Mouse (Mus musculus) heart, postnatal 0 days (tissue): ENCODE results near the gene Tmprss13. TPM values are rescaled to one million over a fixed set of nuclear protein-coding genes. Genes with fewer than 3 reads are reported as not detected.

Experiments used
- ATAC-seq: fragments of 200-750 bp; cut with Nextera tagmentation; 2 replicates; pipeline ENCODE4 v1.8.0; 2017; ENCODE audit warnings: low read depth, moderate number of reproducible peaks, moderate library complexity; ENCODE audit not compliant: insufficient read depth
- DNase-seq: peaks from one replicate; pipeline ENCODE4 v3.0.0-alpha.2; 2016; ENCODE audit warnings: low spot score
- H3K27ac ChIP-seq: fragments of 300-500 bp; sonication (generic); 2 replicates; pipeline ENCODE4 v1.5.1; 2014; ENCODE audit warnings: low read depth, mild to moderate bottlenecking
- H3K27me3 ChIP-seq: fragments of 300-500 bp; sonication (generic); 2 replicates; pipeline ENCODE4 v1.6.1; 2014; ENCODE audit warnings: low read length, mixed read lengths; ENCODE audit not compliant: control insufficient read depth, insufficient read depth
- H3K36me3 ChIP-seq: fragments of 300-500 bp; sonication (generic); replicated peaks from 2 replicates; pipeline ENCODE4 v1.6.1; 2014; ENCODE audit warnings: low read length, mixed read lengths; ENCODE audit not compliant: control insufficient read depth, insufficient read depth
- H3K4me1 ChIP-seq: fragments of 300-500 bp; sonication (generic); 2 replicates; pipeline ENCODE4 v1.6.1; 2014; ENCODE audit warnings: antibody characterized with exemption; ENCODE audit not compliant: control insufficient read depth, insufficient read depth
- H3K4me2 ChIP-seq: fragments of 300-500 bp; sonication (generic); 2 replicates; pipeline ENCODE4 v1.6.1; 2014; ENCODE audit warnings: low read depth, mild to moderate bottlenecking, low read length, moderate library complexity
- H3K4me3 ChIP-seq: fragments of 300-500 bp; sonication (generic); 2 replicates; pipeline ENCODE4 v1.5.1; 2014; ENCODE audit warnings: low read depth, low read length
- H3K9ac ChIP-seq: fragments of 300-500 bp; sonication (generic); replicated peaks from 2 replicates; pipeline ENCODE4 v1.6.1; 2014; ENCODE audit warnings: low read depth, low read length, mixed read lengths
- H3K9me3 ChIP-seq: fragments of 300-500 bp; sonication (generic); replicated peaks from 2 replicates; pipeline ENCODE4 v1.6.1; 2016; ENCODE audit warnings: low read length; ENCODE audit not compliant: control insufficient read depth
- CTCF ChIP-seq: IDR thresholded peaks from 2 replicates; pipeline ENCODE4 v1.5.1; 2016; ENCODE audit warnings: antibody characterized with exemption, control low read depth, low read depth
- EP300 ChIP-seq: IDR thresholded peaks from 2 replicates; pipeline ENCODE4 v1.6.1; 2016; ENCODE audit warnings: antibody characterized with exemption, low read depth
- whole genome bisulfite sequencing: fragments of 180-500 bp; shearing (Covaris S2); extraction: QIAGEN DNeasy Blood & Tissue Kit; methylation state at CpG from one replicate; pipeline ENCODE4 v1.1.7; 2014; 5-methylcytosine and 5-hydroxymethylcytosine counted together
- polyA plus RNA-seq: library from polyadenylated mRNA; unstranded; fragments of >200 nt; fragmentation: Nextera tagmentation; extraction: Ambion mirVana; gene quantifications from 2 replicates; pipeline ENCODE4 v1.2.1, GENCODE M21; 2015
- total RNA-seq: library from RNA; depleted of rRNA; stranded (reverse); fragments of >200 nt; gene quantifications from 2 replicates; pipeline ENCODE4 v1.2.3, GENCODE M21; 2014; ENCODE audit warnings: low replicate concordance; rRNA removed

Tmprss13 gene
- total and polyA plus RNA-seq, 2 experiments from 2014 or later: 0.15 to 0.16 TPM

DNA sequence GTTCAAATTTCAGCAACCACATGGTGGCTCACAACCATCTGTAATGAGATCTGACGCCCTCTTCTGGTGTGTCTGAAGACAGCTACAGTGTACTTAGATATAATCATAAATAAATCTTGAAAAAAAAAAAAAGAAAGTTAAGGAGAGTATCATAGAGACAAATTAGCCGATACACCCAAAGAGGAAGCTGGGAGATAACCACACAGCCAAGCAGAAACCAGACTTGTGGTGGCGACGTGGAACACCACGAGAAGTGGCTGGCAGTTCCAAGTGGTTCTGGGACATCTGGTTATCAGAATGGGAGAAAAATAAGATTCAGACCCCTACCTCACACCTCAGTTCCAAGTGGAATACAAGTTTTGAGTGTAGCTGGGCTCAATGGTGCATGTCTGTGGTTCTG is 67.8 kb downstream of the Tmprss13 start:
- Histone ChIP-seq H3K4me1 (no peaks in the 10 kb centered on the region), H3K9ac (no peak overlapping the region), H3K9me3 (no peaks in the 10 kb centered on the region), H3K27ac (no peak overlapping the region), H3K4me3 (no peak overlapping the region), H3K27me3 (no peaks in the 10 kb centered on the region; the same call in 1 of the 2 replicates), H3K4me2 (no peak overlapping the region), H3K36me3 (no peaks in the 10 kb centered on the region)
- no peak for ATAC-seq
- TF ChIP-seq CTCF (no peak), EP300 (no peak)
- no peak for DNase-seq
- 74% methylated on average over 5 of the region's 5 CpGs for WGBS

DNA sequence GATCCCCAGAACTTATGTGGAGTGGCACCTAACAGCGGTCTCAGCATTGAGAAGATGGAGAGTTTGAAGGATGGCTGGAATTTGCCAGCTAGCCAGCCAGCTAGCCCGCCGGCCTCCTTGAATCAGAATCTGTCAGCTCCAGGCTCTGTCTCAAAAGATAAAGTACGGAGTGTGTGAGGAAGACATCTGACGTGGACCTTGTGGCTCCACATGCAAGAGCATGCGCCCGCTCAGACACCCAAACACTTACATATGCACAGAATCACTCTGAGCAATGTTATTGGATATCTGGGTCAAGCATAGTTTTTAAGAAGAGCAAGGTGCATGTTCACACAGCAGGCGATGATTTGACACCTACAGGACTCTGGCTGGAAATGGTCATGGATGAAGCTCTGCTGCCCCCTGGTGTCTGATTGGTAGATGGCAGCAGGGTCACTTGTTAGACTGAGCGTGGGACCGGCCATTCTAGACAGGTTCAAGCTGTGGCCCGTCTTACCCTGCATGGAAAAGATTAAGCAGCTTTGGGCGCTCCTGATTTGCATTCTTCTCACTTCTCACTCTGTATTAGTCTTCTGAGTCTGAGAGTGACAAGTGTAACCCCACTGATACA is 69.6 kb downstream of the Tmprss13 start:
- no peak overlapping the region for H3K27ac ChIP-seq
- peak; percentile 80 for ATAC-seq
- peak; percentile 66 for DNase-seq

DNA sequence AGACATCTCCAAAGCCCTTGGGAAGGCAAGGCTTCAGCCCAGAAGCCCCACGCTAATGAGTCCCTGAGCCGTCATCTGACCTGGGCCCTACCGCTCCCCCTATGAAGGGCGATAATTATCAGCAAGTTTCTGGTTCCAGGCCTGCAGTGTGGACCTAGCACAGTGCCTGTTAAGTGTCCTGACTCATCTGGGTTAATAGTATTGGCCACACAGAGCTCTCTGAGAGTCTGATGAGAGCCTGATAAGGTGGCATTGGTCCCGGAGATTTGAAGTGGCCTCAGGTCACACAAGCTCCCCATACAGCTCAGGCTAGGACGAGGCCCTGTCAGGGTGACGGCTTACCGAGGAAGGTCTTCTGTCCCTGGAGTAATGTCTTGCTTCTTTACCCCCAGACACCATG is 70.7 kb downstream of the Tmprss13 start:
- Histone ChIP-seq H3K27me3 (no peaks in the 10 kb centered on the region; the same call in 1 of the 2 replicates), H3K4me1 (no peaks in the 10 kb centered on the region), H3K9ac (no peak overlapping the region), H3K4me2 (no peak overlapping the region), H3K4me3 (no peak overlapping the region), H3K36me3 (no peaks in the 10 kb centered on the region), H3K27ac (no peak overlapping the region), H3K9me3 (no peaks in the 10 kb centered on the region)
- DNase-seq (no peak), ATAC-seq (no peak)
- TF ChIP-seq CTCF (no peak), EP300 (no peak)
- WGBS: 69% methylated on average over 8 of the region's 8 CpGs

More for the DNA sequence above, 69.6 kb downstream of the Tmprss13 start:
- Histone ChIP-seq H3K9me3 (no peaks in the 10 kb centered on the region), H3K4me3 (no peak overlapping the region), H3K27me3 (no peaks in the 10 kb centered on the region; the same call in 1 of the 2 replicates), H3K36me3 (no peaks in the 10 kb centered on the region), H3K4me2 (no peak overlapping the region), H3K4me1 (no peaks in the 10 kb centered on the region), H3K9ac (no peak overlapping the region)
- TF ChIP-seq EP300: no peak
- TF ChIP-seq CTCF: peak; percentile 99
- 28% methylated on average over 12 of the region's 12 CpGs for whole genome bisulfite sequencing

DNA sequence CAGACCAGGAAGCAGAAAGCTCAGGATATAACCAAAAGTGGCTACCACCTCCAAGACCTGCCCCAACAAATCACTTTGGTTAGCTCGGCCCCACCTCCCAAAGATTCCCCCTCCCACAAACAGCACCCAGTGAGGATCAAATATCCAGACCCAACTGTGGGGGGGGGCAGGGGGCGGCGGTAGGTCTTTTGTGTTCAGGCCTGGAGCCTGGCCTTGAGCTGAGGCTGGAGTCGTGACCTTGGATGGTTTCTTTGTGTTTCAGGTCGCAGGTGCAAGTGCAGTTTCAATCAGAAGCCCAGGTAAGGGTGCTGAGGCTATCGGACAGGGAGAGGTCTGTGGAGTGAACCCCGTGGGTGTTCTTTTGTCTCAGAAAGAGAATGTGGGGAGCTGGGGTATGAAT is 72.4 kb downstream of the Tmprss13 start:
- H3K4me3 ChIP-seq: no peak overlapping the region
- no peak overlapping the region for H3K9ac ChIP-seq
- H3K4me2 ChIP-seq: no peak overlapping the region
- DNase-seq: no peak
- no peaks in the 10 kb centered on the region; the same call in 1 of the 2 replicates for H3K27me3 ChIP-seq
- no peak overlapping the region for H3K27ac ChIP-seq
- no peaks in the 10 kb centered on the region for H3K9me3 ChIP-seq
- H3K36me3 ChIP-seq: no peaks in the 10 kb centered on the region
- WGBS: 78% methylated on average over 7 of the region's 7 CpGs
- ATAC-seq: no peak
- TF ChIP-seq EP300 (no peak), CTCF (no peak)
- H3K4me1 ChIP-seq: no peaks in the 10 kb centered on the region

DNA sequence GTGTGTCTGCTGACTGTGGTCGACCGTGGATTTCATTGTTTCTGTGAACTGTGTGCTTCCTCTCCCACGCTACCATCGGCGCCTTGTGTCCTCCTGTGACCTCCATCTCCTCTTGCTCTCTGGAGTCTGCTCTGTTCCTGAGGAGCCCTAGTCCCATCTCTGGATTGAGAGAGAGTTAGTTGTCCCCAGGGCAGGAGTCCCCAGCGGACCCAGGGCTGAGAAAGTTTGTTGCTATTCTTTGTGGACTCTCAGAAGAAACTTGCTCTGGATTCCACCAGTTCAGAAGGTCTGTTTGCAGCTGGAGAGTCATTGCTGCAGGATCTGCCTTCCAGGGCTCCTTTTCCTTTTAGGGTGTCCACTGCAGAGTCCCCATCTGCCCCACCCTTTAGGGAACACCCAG is 76.3 kb downstream of the Tmprss13 start:
- Histone ChIP-seq H3K4me3 (no peak overlapping the region), H3K27me3 (no peaks in the 10 kb centered on the region), H3K27ac (no peak overlapping the region), H3K9ac (no peak overlapping the region), H3K4me2 (no peak overlapping the region), H3K9me3 (no peaks in the 10 kb centered on the region), H3K4me1 (no peaks in the 10 kb centered on the region), H3K36me3 (no peaks in the 10 kb centered on the region)
- ATAC-seq (no peak), DNase-seq (no peak)
- WGBS: 81% methylated on average over 6 of the region's 6 CpGs
- no peak for TF ChIP-seq CTCF
- TF ChIP-seq EP300: no peak

GRCm38 (mm10) chr9:45395796-45396195 is 76.9 kb downstream of the Tmprss13 start:
- Histone ChIP-seq H3K4me3 (no peak overlapping the region), H3K36me3 (no peaks in the 10 kb centered on the region), H3K4me1 (no peaks in the 10 kb centered on the region), H3K9ac (no peak overlapping the region), H3K9me3 (no peaks in the 10 kb centered on the region), H3K27me3 (no peaks in the 10 kb centered on the region), H3K4me2 (no peak overlapping the region), H3K27ac (no peak overlapping the region)
- ATAC-seq (no peak), DNase-seq (no peak)
- WGBS: 58% methylated on average over 3 of the region's 3 CpGs
- TF ChIP-seq CTCF: no peak

Other genes with a start within 250 kb of the Tmprss13 start
- not detected in 2 replicates for gene Jaml, start 239.9 kb upstream of the Tmprss13 start, total RNA-seq
- gene Jaml, start 239.9 kb upstream of the Tmprss13 start, polyA plus RNA-seq: 0.08 and 0.40 TPM in 2 replicates
- 0.04 and 0.53 TPM in 2 replicates for gene Scn2b, start 201.3 kb upstream of the Tmprss13 start, total RNA-seq
- gene Scn2b, start 201.3 kb upstream of the Tmprss13 start, polyA plus RNA-seq: 0.31 and 0.51 TPM in 2 replicates
- gene Scn4b, start 180.7 kb upstream of the Tmprss13 start, total RNA-seq: 0.27 and 0.57 TPM in 2 replicates
- gene Scn4b, start 180.7 kb upstream of the Tmprss13 start, polyA plus RNA-seq: 0.10 and 0.11 TPM in 2 replicates
- not detected in 2 replicates for gene BC049352, start 137.1 kb upstream of the Tmprss13 start, total RNA-seq
- not detected in 2 replicates for gene BC049352, start 137.1 kb upstream of the Tmprss13 start, polyA plus RNA-seq
- not detected in 2 replicates for gene Tmprss4, start 115.0 kb upstream of the Tmprss13 start, total RNA-seq
- 0.22 TPM in 1 of 2 replicates, not detected in the other for gene Tmprss4, start 115.0 kb upstream of the Tmprss13 start, polyA plus RNA-seq
- gene Il10ra, start 50.0 kb upstream of the Tmprss13 start, total RNA-seq: 0.58 and 2.5 TPM in 2 replicates
- gene Il10ra, start 50.0 kb upstream of the Tmprss13 start, polyA plus RNA-seq: 0.47 and 0.60 TPM in 2 replicates
- 18.1 and 23.7 TPM in 2 replicates for gene Fxyd6, start 51.1 kb downstream of the Tmprss13 start, total RNA-seq
- gene Fxyd6, start 51.1 kb downstream of the Tmprss13 start, polyA plus RNA-seq: 26.6 and 29.4 TPM in 2 replicates
- not detected in 2 replicates for gene Fxyd2, start 80.6 kb downstream of the Tmprss13 start, total RNA-seq
- 0.70 and 0.71 TPM in 2 replicates for gene Fxyd2, start 80.6 kb downstream of the Tmprss13 start, polyA plus RNA-seq
- gene Dscaml1, start 107.5 kb downstream of the Tmprss13 start, total RNA-seq: 0.84 TPM in 1 of 2 replicates, not detected in the other
- gene Dscaml1, start 107.5 kb downstream of the Tmprss13 start, polyA plus RNA-seq: 0.04 and 0.07 TPM in 2 replicates